Mouse (Mus musculus): Measurements from ENCODE around the gene Olfr213.
"Not testable (repeated sequence)": the region's sequence is repeated elsewhere in the genome, so short reads cannot be mapped to it uniquely, and the experiment has no call there.

- TF ChIP-seq CTCF (IDR thresholded peaks at IDR 0.05 in 2 of 3, conservative IDR thresholded peaks at IDR 0.05 in 1 of 3; ENCODE audit: control insufficient read depth in 1 of 3, insufficient read depth in 1 of 3, low read depth in 2 of 3, low read length in 3 of 3, poor library complexity in 1 of 3, severe bottlenecking in 1 of 3); TCF12 (IDR thresholded peaks at IDR 0.05; ENCODE audit: low read depth, low read length); POLR2A (IDR thresholded peaks at IDR 0.05; ENCODE audit: control insufficient read depth in 1 of 2, insufficient read depth in 1 of 2, low read depth in 1 of 2, low read length in 2 of 2, poor library complexity in 1 of 2); MYB (IDR thresholded peaks at IDR 0.05; ENCODE audit: low read depth, low read length); MAFK (IDR thresholded peaks at IDR 0.05; ENCODE audit: borderline replicate concordance, low read depth, low read length); CHD1 (IDR thresholded peaks at IDR 0.05; ENCODE audit: low read depth, low read length); ELF1 (IDR thresholded peaks at IDR 0.05; ENCODE audit: low read depth, low read length): not testable (repeated sequence)
Observed at GRCm38 (mm10) chr6:116506302-116507003, 31.8 kb upstream of the Olfr213 start, which contains the start of gene Olfr212.
